Mouse (Mus musculus) heart, embryonic 12.5 days (tissue): ENCODE data around the gene Srek1ip1. TPM values are rescaled to one million over a fixed set of nuclear protein-coding genes. Genes with fewer than 3 reads are reported as not detected.

Source experiments
- ATAC-seq: fragments of 200-750 bp; cut with Nextera tagmentation; 2 replicates; pipeline ENCODE4 v1.8.0; 2017; ENCODE audit warnings: moderate TSS enrichment, moderate library complexity; ENCODE audit not compliant: insufficient number of reproducible peaks, low FRiP score
- H3K27ac ChIP-seq: fragments of 300-500 bp; sonication (generic); 2 replicates; pipeline ENCODE4 v1.5.1; 2016; ENCODE audit warnings: mild to moderate bottlenecking, moderate library complexity; ENCODE audit not compliant: poor library complexity, severe bottlenecking
- H3K27me3 ChIP-seq: fragments of 300-500 bp; sonication (generic); replicated peaks from 2 replicates; pipeline ENCODE4 v1.6.1; 2016; ENCODE audit warnings: mild to moderate bottlenecking, moderate library complexity
- H3K36me3 ChIP-seq: fragments of 300-500 bp; sonication (generic); 2 replicates; pipeline ENCODE4 v1.6.1; 2016; ENCODE audit warnings: mild to moderate bottlenecking, moderate library complexity
- H3K4me1 ChIP-seq: fragments of 300-500 bp; sonication (generic); replicated peaks from 2 replicates; pipeline ENCODE4 v1.6.1; 2016; ENCODE audit warnings: mild to moderate bottlenecking
- H3K4me2 ChIP-seq: fragments of 300-500 bp; sonication (generic); 2 replicates; pipeline ENCODE4 v1.6.1; 2016; ENCODE audit warnings: mild to moderate bottlenecking, moderate library complexity
- H3K4me3 ChIP-seq: fragments of 300-500 bp; sonication (generic); 2 replicates; pipeline ENCODE4 v1.5.1; 2016; ENCODE audit warnings: mild to moderate bottlenecking
- H3K9ac ChIP-seq: fragments of 300-500 bp; sonication (generic); 2 replicates; pipeline ENCODE4 v1.6.1; 2016; ENCODE audit warnings: mild to moderate bottlenecking, moderate library complexity
- H3K9me3 ChIP-seq: fragments of 300-500 bp; sonication (generic); replicated peaks from 2 replicates; pipeline ENCODE4 v1.6.1; 2016; ENCODE audit warnings: mild to moderate bottlenecking, moderate library complexity
- WGBS: fragments of 180-500 bp; shearing (Covaris S2); methylation state at CpG from one replicate; pipeline ENCODE4 v1.1.7; 2016; 5-methylcytosine and 5-hydroxymethylcytosine counted together
- polyA plus RNA-seq: library from polyadenylated mRNA; unstranded; fragments of >200 nt; fragmentation: Nextera tagmentation; extraction: Ambion mirVana; gene quantifications from 2 replicates; pipeline ENCODE4 v1.2.1, GENCODE M21; 2016

The Srek1ip1 gene
- 17.6 and 20.0 TPM in 2 replicates for polyA plus RNA-seq

DNA sequence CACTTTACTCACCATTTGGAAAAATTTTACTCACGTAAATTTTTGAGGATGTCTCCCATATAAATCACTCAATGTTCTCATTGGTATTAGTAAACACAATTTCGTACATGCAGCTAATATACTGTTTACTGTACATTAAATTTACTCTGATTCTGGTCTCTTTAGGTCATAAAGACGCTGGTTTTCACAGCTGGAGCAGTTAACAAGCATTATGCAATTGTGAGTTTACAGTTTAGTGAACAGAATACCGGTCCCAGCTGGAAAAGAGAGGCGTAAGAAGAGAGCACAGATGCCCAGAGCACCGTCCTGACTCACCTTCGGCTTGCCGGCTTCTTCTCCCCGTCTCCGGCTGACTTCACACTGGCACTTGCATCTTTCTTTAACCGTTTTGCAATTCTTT is at the start of gene Srek1ip1:
TSS of gene Srek1ip1 (plus strand) at position 301 of the 400 bp plus-strand sequence.
- Histone ChIP-seq H3K27ac (no peak within 1 kb of the TSS), H3K9ac (no peak within 1 kb of the TSS), H3K4me1 (no peaks in the 10 kb centered on the region), H3K9me3 (no peaks in the 10 kb centered on the region), H3K36me3 (peaks cover 17% of the 10 kb centered on the region), H3K4me2 (no peak within 1 kb of the TSS), H3K27me3 (no peaks in the 10 kb centered on the region), H3K4me3 (no peak within 1 kb of the TSS)
- no peak for ATAC-seq
- WGBS, result 88% methylated on average over 11 of the region's 11 CpGs

DNA sequence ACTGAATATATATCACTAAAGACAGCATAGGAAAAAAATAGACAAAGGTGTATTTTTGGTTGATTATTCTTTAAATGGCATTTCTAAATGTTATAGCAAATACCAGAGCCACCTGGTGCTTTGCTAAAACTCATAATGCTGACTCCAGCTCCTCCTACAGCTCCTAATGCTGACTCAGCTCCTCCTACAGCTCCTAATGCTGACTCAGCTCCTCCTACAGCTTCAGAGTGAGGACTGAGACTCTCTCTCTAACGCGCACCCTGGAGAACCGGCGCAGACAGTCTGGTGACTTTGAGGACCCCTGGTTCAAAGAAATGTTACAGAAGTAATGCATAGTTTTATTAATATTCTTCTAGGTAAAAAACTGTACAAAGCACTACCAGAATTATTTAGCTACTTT is 49.4 kb upstream of the Srek1ip1 start:
- 91% methylated on average over 4 of the region's 4 CpGs for WGBS
- H3K36me3 ChIP-seq, result no peaks in the 10 kb centered on the region
- H3K9ac ChIP-seq, result no peak overlapping the region
- no peak overlapping the region for H3K27ac ChIP-seq
- no peaks in the 10 kb centered on the region for H3K9me3 ChIP-seq
- 0 out of 2 replicates have a peak, but pooled peaks cover 2% of the 10 kb centered on the region for H3K4me1 ChIP-seq
- no peaks in the 10 kb centered on the region for H3K27me3 ChIP-seq
- no peak overlapping the region for H3K4me3 ChIP-seq
- no peak overlapping the region for H3K4me2 ChIP-seq
- ATAC-seq, result no peak

DNA sequence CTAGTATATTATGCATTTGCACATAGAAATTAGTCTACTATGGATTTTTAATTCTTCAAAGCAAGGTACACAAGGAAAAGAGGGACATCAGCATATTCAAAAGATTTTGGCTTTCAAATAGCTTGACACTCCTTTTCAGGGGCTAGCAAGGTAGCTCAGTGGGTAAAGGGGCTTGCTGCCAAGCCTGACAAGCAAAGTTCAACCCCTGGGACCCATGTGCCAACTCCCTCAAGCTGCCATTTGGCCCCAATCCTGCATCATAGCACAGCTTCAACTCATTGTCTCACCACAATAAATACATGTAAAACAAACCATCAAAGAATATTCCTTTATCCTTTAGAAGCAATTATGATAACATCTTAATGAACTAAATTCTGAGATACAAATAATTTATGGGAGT is 45.3 kb upstream of the Srek1ip1 start:
- no peak for ATAC-seq
- H3K36me3 ChIP-seq, result no peaks in the 10 kb centered on the region
- no peaks in the 10 kb centered on the region for H3K27me3 ChIP-seq
- H3K4me1 ChIP-seq, result peaks cover 2% of the 10 kb centered on the region; the same call in 1 of the 2 replicates
- no peak overlapping the region for H3K9ac ChIP-seq
- H3K4me3 ChIP-seq, result no peak overlapping the region
- H3K27ac ChIP-seq, result no peak overlapping the region
- no peaks in the 10 kb centered on the region for H3K9me3 ChIP-seq
- no peak overlapping the region for H3K4me2 ChIP-seq

DNA sequence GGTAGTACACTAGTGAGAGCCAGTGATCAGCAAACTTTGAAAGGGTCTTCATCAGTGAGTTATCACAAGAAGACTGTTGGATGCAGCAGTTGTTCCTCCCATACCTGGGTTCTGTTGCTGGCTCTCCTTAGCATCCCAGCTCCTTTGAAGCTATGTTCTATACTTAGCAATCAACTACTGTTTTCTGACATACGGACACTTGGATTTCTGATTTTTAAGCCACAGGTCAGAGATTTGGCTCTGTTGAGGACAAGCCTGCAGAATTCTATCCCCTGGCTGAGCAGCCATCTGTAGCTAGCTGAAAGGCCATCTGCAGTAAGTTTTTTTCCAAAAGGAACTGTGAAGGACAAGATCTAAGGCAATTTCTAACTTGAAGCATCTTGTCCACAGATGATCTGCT is 32.9 kb upstream of the Srek1ip1 start:
- Histone ChIP-seq H3K9ac (no peak overlapping the region), H3K4me2 (no peak overlapping the region), H3K27me3 (no peaks in the 10 kb centered on the region), H3K4me1 (no peaks in the 10 kb centered on the region), H3K27ac (no peak overlapping the region), H3K4me3 (no peak overlapping the region), H3K36me3 (no peaks in the 10 kb centered on the region), H3K9me3 (no peaks in the 10 kb centered on the region)
- ATAC-seq, result no peak
- WGBS, result 73% methylated on average over 1 of the region's 1 CpGs

DNA sequence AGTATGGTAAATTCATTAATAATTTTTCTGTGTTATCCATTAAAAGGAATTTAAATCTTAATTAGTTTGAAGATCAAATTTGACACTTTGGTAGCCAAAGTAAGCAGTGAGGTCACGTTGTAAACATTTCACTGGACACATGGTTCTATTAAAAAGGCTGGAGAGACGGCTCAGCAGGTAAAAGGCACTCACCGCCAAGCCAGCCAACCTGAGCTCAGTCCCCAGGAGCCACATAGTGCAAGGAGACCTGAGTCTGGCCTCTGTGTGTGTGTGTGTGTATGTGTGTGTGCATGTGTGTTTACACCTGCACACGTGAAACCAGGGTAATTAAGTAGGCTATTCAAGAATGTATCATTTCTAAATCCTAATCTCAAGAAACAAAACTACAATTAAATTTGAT is 29.9 kb upstream of the Srek1ip1 start:
- Histone ChIP-seq H3K9ac (no peak overlapping the region), H3K4me3 (no peak overlapping the region), H3K36me3 (no peaks in the 10 kb centered on the region), H3K4me2 (no peak overlapping the region), H3K4me1 (0 out of 2 replicates have a peak, but pooled peaks cover 4% of the 10 kb centered on the region), H3K27ac (no peak overlapping the region), H3K27me3 (no peaks in the 10 kb centered on the region), H3K9me3 (no peaks in the 10 kb centered on the region)
- 91% methylated on average over 4 of the region's 4 CpGs for WGBS
- ATAC-seq, result no peak

DNA sequence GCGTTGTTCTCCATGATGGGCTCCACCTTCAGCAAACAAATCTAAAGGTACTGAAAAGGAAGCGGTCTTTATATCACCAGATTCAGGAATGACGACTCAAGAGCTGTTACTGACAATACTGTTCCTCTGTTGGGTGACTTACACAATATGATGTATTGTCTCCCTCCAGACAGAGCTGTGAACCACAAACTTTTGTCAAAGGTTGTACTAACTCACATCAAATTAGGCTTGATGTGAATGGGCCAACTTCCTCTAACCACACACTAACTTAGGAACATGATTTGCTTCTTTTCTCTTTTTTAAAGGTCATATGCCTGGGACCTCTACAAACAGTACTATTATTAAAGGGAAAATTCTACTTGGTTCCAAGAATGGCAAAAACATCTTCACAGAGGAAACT is 29.1 kb upstream of the Srek1ip1 start:
- no peak for ATAC-seq
- WGBS, result 79% methylated on average over 3 of the region's 3 CpGs
- H3K9me3 ChIP-seq, result no peaks in the 10 kb centered on the region
- no peak overlapping the region for H3K4me3 ChIP-seq
- H3K4me2 ChIP-seq, result no peak overlapping the region
- H3K27me3 ChIP-seq, result no peaks in the 10 kb centered on the region
- no peaks in the 10 kb centered on the region for H3K36me3 ChIP-seq
- H3K9ac ChIP-seq, result no peak overlapping the region
- no peak overlapping the region for H3K27ac ChIP-seq
- H3K4me1 ChIP-seq, result 0 out of 2 replicates have a peak, but pooled peaks cover 4% of the 10 kb centered on the region

DNA sequence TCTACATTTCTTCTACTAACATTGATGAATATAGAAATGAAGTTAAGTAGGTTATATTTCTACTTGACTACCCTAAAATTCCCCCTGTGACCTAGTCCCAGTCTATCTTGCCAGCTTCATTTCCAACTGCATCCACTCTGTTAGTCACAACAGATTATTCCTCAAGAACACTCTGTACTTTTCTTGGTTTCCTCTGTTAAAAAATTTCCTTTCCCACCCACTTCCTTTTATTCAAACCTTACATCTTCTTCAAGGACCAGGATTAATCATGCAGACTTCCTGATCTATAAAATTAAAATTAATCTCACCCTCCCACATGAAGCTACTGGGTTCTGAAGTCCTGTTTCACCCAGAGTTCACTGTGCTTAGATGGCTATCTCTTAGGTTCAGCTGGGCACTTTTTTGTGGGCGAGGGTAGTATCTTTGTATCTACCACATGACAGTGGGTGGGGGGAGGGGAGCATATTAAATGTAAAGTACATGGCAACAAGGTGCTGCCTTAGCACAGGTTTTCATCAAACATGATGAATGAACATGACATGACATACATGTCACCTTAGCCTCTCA is 13.1 kb upstream of the Srek1ip1 start:
- Histone ChIP-seq H3K9me3 (peaks cover 4% of the 10 kb centered on the region; the same call in 1 of the 2 replicates), H3K9ac (no peak overlapping the region), H3K4me2 (no peak overlapping the region), H3K4me3 (no peak overlapping the region), H3K4me1 (no peaks in the 10 kb centered on the region), H3K27ac (no peak overlapping the region), H3K36me3 (peaks cover 18% of the 10 kb centered on the region), H3K27me3 (no peaks in the 10 kb centered on the region)
- ATAC-seq, result no peak
- WGBS, result 64% methylated on average over 1 of the region's 1 CpGs

DNA sequence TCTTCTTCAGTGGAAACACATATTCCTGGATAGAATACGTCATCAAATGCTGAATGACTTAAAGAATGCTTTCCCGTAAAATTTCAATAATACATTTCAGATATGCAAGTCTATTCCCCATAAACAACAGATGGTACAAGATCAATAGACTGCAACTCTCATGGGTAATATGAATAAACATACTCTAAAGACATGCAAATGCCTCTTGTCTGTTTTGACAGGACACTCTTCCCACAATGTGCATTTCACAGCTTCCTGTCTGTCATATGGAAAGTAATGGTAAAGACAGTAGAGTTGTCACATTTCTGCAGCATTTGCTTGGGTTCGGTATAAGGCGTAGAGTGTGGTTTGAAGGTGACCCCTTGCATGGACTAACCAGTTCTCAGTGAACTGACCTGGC is 5.0 kb upstream of the Srek1ip1 start:
- no peak overlapping the region for H3K9ac ChIP-seq
- peaks cover 34% of the 10 kb centered on the region for H3K36me3 ChIP-seq
- H3K4me3 ChIP-seq, result no peak overlapping the region
- H3K27me3 ChIP-seq, result no peaks in the 10 kb centered on the region
- ATAC-seq, result no peak
- H3K4me2 ChIP-seq, result no peak overlapping the region
- H3K4me1 ChIP-seq, result no peaks in the 10 kb centered on the region
- 88% methylated on average over 4 of the region's 4 CpGs for WGBS
- H3K27ac ChIP-seq, result no peak overlapping the region
- H3K9me3 ChIP-seq, result peaks cover 4% of the 10 kb centered on the region; the same call in 1 of the 2 replicates

GRCm38 (mm10) chr13:104789663-104790062 is 2.6 kb upstream of the Srek1ip1 start:
- Histone ChIP-seq H3K36me3 (peaks cover 24% of the 10 kb centered on the region), H3K9me3 (no peaks in the 10 kb centered on the region), H3K9ac (no peak overlapping the region), H3K4me3 (no peak overlapping the region), H3K27me3 (no peaks in the 10 kb centered on the region), H3K4me1 (no peaks in the 10 kb centered on the region), H3K4me2 (no peak overlapping the region), H3K27ac (no peak overlapping the region)
- 19% methylated on average over 2 of the region's 2 CpGs for WGBS
- ATAC-seq, result no peak

GRCm38 (mm10) chr13:104794421-104794820 is 2.1 kb downstream of the Srek1ip1 start:
- Histone ChIP-seq H3K4me3 (no peak overlapping the region), H3K4me1 (no peaks in the 10 kb centered on the region), H3K4me2 (no peak overlapping the region), H3K9me3 (no peaks in the 10 kb centered on the region), H3K36me3 (peaks cover 18% of the 10 kb centered on the region), H3K27ac (no peak overlapping the region), H3K27me3 (no peaks in the 10 kb centered on the region), H3K9ac (no peak overlapping the region)
- WGBS, result 86% methylated on average over 3 of the region's 3 CpGs
- no peak for ATAC-seq

- no peak for ATAC-seq
- Histone ChIP-seq H3K4me3 (no peak overlapping the region), H3K9ac (no peak overlapping the region), H3K4me1 (no peaks in the 10 kb centered on the region), H3K9me3 (no peaks in the 10 kb centered on the region), H3K27ac (no peak overlapping the region), H3K4me2 (no peak overlapping the region), H3K36me3 (peaks cover 23% of the 10 kb centered on the region), H3K27me3 (no peaks in the 10 kb centered on the region)
- 90% methylated on average over 8 of the region's 8 CpGs for WGBS
Observed at GRCm38 (mm10) chr13:104799067-104799466, 6.8 kb downstream of the Srek1ip1 start.

DNA sequence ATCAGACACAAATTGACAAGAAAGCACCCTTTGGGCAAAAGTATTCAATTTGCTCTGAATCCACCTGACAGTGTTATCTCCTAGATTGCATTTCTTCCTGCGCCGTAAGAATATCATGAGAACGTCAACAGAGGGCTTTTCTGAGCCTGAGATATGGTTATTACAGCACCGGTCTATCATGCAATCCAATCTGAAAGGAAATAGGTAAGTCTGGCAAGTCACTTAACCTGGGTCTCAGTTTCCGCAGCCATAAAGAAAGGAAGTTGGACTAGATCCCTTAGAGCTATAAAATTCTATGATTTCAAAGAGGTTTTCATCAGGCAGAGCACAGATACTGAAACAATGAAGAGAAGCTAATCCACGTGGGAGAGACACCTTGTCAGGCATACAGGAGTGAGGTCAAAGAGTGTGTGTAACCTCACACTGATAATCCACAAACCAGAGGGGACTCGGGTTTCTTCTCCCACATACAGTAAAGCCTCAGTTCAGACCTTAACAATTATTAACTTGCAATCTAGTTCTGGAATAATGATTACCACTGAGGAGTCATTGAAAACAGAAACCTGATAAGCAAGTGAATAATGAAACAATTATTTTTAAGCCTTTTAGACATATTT is 7.4 kb downstream of the Srek1ip1 start:
- ATAC-seq, result no peak
- 79% methylated on average over 7 of the region's 7 CpGs for WGBS
- Histone ChIP-seq H3K36me3 (peaks cover 23% of the 10 kb centered on the region), H3K4me2 (no peak overlapping the region), H3K4me3 (no peak overlapping the region), H3K4me1 (no peaks in the 10 kb centered on the region), H3K9ac (no peak overlapping the region), H3K27ac (no peak overlapping the region), H3K27me3 (no peaks in the 10 kb centered on the region), H3K9me3 (no peaks in the 10 kb centered on the region)
